Mouse (Mus musculus) 3134 (cell line): ENCODE results near the gene Map4k1.

Experiments
- DNase-seq: peaks from one replicate; pipeline ENCODE4 v3.0.0-alpha.2; 2011; ENCODE audit warnings: low spot score; ENCODE audit not compliant: insufficient read length; ENCODE audit errors: extremely low read depth

Gene Map4k1

DNA sequence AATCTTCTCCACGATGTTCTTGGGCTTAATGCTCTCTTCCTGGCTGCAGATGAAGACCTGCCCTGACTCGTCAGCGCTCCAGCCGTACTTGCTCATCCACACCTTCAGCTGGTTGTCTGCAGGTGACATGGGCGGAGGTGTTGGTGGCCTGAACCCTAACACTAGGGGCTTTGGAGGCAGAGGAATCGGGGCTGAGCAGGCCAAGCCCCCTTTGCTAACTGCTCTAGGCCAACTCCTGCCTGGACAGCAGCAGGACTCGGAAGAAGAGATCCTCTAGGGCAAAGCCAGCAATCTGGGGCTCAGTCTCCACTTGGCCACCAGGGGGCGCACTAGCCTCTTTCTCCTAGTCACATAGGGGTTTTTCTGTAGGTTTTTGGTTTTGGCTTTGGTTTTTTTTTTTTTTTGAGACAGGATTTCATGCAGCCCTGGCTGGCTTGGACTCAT is 9.3 kb upstream of the Map4k1 start:
- peak; percentile 69 for DNase-seq

- DNase-seq, result no peak
These were observed 8.8 kb upstream of the Map4k1 start for GRCm38 (mm10) chr7:28973025-28973424.

DNA sequence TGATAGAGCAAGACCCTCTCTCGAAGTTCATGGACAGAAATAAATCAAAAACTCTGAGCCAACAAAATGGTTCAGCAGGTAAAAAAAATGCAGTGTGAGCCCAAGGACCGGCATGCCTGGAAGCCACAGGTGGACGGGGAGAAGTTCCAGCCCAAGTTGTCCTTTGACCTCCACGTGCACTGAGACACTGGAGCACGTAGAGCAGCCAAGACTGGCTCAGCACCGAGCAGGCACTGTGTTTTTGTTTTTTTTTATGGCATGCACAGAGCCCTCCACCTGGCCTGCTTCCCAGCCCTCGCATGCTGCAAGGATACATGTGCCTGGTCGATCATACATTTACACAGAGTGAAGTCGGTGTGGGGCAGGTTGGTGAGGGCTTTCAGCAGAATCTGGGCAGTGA is 4.3 kb upstream of the Map4k1 start:
- DNase-seq, result no peak

- DNase-seq, result no peak
These were observed 594 bp downstream of the Map4k1 start for GRCm38 (mm10) chr7:28982274-28983013.

DNA sequence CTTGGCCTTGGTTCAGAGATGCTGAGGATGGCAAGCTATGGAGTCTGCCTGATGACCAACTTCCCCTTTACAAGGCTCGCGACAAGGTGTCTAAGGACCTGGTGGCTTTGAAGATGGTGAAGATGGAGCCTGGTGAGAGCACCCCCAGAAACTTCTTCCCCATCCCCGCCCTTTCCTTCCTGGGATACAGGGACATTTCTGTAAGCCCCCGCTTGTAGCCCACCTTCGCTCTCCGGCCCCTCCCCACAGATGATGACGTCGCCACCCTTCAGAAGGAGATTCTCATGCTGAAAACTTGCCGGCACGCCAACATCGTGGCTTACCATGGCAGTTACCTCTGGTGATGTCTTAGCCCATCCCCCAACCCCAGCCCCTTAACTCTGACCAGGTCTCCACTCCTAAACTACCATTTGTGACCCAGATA is 1.3 kb downstream of the Map4k1 start:
- no peak for DNase-seq

DNA sequence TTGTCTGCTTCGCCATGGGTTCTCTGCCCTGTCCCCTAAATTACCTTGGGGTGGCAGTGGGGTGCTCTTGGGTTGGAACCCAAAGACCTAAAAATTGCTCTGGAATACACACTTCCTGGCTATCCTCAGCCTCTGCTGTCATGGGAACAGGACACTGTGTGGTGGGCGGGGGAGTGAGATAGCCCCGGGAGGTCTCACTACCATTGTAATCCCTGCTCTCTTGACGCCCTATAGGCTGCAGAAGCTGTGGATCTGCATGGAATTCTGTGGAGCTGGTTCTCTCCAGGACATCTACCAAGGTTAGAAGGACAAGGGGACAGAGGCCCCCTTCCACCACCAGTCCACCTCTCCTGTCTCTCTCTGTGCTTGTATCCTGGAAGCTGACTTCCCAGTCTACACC is 2.0 kb downstream of the Map4k1 start:
- DNase-seq, result no peak

GRCm38 (mm10) chr7:28984452-28984851 is 2.6 kb downstream of the Map4k1 start:
- no peak for DNase-seq

- DNase-seq, result no peak
These were observed 3.4 kb downstream of the Map4k1 start for GRCm38 (mm10) chr7:28985207-28985606.

DNA sequence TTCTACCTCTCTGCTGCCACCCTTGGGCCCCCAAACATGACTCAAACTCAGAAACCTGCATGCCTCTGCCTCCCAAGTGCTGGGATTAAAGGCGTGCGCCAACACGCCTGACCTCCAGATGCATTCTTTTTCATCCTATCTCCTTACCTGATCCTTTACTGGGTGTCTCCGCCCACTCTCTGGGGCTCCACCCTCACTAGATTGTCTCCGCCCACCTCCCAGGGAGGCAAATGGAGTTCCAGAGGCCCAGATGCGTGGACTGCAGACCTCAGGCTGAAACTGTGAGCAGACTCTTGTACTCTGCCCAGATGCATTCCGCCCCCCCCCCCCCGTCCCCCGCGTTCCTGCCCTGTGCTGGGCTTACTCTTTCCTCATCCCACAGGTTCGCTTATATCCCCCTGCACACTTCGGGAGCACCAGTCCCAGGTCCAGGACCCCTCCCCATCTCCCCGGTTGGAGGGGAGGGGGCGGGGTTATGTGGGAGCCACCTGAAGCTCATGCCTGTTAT is 9.0 kb downstream of the Map4k1 start:
- DNase-seq, result no peak

- DNase-seq, result no peak
These were observed 9.8 kb downstream of the Map4k1 start for GRCm38 (mm10) chr7:28991616-28992015.

GRCm38 (mm10) chr7:28992997-28993396 is 11.1 kb downstream of the Map4k1 start:
- DNase-seq, result no peak

DNA sequence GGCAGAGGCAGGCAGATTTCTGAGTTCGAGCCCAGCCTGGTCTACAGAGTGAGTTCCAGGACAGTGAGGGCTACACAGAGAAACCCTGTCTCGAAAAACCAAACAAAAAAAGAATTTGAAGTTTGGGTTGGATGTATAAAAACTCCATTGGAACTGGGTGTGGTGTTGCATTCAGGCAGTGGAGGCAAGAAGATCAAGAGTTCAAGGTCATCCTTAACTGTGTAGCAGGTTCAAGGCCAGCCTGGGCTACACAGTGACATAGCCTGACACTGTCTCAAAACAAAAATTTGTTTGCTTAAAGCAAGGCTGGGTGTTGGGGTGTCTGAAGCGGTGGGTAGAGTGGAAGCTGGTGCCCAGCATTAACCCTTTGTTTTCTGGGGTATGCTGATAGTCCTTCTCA is 11.6 kb downstream of the Map4k1 start:
- no peak for DNase-seq

DNA sequence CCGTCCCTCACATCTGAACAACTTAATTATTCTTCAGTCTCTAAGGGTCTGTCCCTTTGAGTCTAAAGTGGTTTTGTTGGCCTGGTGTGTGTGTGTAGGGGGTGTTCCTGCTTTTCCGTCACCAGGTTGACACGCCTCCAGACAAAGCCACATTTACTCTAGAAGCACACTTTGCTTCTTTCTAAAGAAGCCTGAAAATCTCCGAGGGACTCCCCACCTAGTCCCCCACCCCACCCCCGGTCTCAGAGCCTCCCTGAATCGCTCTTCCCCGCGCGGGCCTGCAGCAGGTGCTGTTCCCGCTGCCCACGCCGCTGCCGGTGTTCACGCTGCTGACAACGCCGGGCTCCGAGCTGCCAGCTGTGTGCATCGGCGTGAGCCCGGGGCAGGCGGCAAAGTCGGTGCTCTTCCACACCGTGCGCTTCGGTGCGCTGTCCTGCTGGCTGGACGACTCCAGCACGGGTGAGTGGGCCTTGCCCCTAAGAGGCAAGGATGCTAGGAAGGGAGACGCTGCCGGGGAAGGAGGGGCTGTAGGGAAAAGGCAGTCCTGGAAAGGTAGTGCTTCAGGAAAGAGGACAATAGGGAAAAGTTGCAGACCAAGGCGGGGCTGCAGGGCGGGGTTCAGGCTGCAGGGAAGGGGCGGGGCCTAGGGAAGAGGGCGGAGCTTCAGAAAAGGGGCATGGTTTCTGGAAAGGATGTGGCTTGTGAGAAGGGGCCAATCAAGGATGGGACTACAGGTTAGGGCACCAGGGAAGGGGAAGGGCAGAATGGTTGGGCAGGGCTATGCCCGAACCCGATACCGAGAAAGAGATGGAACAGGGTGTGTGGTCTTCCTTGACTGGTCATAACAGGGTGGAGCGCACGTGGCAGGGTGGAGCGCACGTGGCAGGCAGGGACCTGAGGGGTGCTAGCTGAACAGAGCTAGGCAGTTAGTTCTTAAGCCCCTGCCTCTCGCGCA is 19.1 kb downstream of the Map4k1 start:
- DNase-seq, result no peak

DNA sequence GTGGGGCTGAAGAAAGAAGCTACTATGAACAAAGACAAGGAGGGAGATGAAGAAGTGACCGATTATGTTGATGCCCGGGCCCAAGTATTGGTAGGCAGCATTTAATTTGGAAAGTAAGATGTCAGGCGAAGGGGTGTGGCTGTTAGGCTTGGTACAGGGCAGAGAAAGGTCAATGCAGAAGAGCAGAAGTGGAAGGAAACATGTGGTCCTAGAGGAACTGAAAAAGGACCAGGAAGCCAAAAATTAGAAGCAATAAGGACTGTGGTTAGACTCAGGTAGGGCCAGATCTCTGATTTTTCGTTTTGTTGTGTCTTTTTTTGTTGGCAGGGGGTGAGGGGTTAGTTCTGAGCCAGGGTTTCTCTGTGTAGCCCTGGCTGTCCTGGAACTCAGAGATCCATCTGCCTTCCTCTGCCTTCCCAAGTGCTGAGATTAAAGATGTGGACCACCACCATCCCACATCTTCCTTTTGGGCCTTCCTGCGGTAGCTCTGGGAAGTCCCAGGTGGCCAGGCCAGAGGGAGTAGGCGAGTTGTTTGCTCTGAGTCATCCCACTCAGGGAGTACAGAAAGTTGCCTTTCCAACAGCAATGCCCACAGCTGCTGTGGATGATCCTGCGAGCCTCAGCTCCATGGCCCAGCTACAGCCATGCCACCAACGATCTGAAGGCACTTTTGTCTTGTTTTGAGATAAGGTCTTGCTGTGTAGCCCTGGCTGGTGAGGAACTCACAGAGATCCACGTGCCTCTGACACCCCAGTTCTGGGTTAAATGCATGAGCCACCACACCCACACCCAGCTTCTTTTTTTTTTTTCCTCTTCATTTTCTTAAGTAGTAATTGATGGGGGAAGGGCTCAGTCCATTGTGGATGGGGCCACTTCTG is 25.6 kb downstream of the Map4k1 start:
- peak; percentile 53 for DNase-seq

- no peak for DNase-seq
These were observed 26.3 kb downstream of the Map4k1 start for GRCm38 (mm10) chr7:29008171-29008570.

DNA sequence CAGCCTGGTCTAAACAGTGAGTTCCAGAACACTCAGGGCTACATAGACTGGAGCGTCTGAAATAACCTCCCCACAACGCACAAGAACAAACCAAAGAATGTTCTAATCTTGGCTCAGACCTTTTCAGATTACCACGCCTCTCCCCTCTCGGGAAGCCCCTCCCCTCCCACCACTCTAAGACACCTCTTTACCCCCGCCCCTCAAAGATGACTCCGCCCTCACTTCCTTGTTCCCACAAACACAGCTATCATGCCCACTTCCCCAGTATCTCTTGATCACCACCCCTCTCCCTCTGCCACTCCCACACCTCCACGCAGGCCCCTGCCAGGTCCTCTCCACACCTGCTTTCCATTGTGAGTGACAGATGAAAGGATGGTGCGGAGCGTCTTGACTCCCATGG is 26.9 kb downstream of the Map4k1 start:
- DNase-seq, result no peak

- no peak for DNase-seq
These were observed 33.1 kb downstream of the Map4k1 start for GRCm38 (mm10) chr7:29014984-29015383.

DNA sequence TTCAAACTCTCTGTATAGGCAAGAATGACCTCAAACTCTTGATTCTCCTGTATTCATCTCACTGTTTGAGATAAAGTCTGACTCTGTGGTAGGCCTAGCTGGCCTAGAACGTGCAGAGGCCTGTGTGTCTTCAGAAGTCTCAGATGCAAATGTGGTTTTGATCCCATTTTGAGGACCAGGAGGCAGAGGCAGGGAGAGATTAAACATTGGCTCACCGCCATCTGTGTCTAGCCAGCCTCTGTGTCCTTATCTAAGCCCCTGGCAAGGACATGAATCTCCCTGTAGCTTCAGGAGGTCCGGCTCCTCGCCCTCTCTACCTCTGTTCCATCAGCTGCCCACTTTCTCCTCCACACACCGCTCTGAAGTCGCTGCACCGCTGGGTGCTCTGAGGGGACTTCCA is 34.6 kb downstream of the Map4k1 start:
- DNase-seq, result no peak

DNA sequence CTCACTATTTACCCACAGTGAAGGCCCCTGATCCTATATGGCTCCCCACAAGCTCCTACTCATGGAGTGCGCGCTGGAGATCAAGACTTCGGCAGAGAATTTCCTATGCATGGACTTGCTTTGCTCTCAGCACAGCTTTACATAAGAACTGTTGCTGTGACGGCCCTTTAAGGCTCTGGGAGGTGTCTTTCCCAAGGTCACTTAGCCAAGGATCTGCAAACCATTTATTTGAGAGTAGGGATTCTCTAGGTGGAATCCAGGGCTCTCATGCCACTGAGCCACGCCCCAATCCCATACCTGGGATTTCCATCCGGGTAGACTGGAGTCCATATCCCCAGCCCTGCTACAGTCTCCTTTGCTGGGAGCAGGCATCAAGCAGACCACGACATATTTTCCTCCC is 35.4 kb downstream of the Map4k1 start:
- DNase-seq, result no peak

DNA sequence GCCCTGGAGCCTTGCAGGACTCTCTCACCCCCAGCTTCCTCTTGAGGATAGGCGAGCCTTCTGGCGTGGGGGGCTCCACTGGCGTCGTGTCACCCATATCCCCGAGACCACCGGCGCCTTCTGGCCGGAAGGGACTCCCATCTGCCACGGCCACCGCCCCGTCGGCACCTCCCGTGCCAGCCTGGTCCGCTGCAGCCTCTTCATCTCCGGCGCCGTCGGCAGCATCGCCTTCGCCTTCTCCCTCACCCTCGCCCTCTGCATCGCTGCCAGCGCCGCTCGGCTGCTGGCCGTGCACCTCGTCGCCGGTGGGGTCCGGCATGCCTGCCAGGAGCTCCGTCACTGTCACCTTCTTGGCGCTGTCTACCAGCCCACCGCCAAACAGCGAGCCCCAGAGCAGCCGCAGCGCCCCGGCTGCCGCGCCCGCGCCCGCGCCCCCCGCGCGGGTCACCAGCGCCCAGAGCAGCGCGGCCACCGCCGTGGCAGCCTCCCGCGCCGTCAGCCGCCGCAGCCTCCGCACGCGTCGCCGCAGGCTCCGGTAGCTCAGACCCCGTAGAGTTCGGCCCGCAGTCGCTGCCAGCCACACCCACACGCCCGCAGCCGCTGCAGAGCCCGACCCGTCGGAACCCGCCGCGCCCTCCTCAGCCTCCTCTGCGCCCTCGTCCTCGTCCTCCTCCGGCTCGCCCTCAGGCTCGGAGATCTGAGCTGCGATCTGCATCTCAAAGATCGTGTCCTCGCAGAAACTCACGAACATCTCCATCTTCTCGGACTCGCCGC is 37.8 kb downstream of the Map4k1 start:
- no peak for DNase-seq
